Mouse (Mus musculus): ENCODE measurements at regions not wholly inside any gene's neighbourhood (a gene's known extent, or its start where the extent isn't known, plus 50 kb on each side); places are given as distances from the start of the nearest gene placed in this dataset.
A peak's percentile ranks its signal among the peaks of the same experiment; 100 is the strongest.

GRCm38 (mm10) chr8:4411126-4411525, 81.7 kb upstream of the Cers4 start:
- DNase-seq (peak; percentile 6), ATAC-seq (peak; percentile 47)
- Histone ChIP-seq H3K9me3 (ENCODE audit: low read length) (no peaks in the 10 kb centered on the region), H3K27me3 (ENCODE audit: insufficient read depth, low read length) (no peaks in the 10 kb centered on the region), H3K36me3 (ENCODE audit: insufficient read depth) (no peaks in the 10 kb centered on the region), H3K4me3 (ENCODE audit: low read depth, low read length) (no peak overlapping the region), H3K4me2 (ENCODE audit: low read depth) (no peak overlapping the region), H3K27ac (ENCODE audit: low read depth, low read length) (no peak overlapping the region), H3K9ac (no peak overlapping the region), H3K4me1 (ENCODE audit: insufficient read depth) (no peaks in the 10 kb centered on the region)
- no peak for TF ChIP-seq CTCF (IDR thresholded peaks at IDR 0.05; ENCODE audit: low read depth)
- 18% methylated on average over 3 of the region's 3 CpGs for WGBS

GRCm38 (mm10) chr8:4411836-4412235, 81.0 kb upstream of the Cers4 start:
- Histone ChIP-seq H3K4me2 (ENCODE audit: low read depth) (no peak overlapping the region), H3K4me3 (ENCODE audit: low read depth, low read length) (no peak overlapping the region), H3K4me1 (ENCODE audit: insufficient read depth) (no peaks in the 10 kb centered on the region), H3K9ac (no peak overlapping the region), H3K9me3 (ENCODE audit: low read length) (no peaks in the 10 kb centered on the region), H3K36me3 (ENCODE audit: insufficient read depth) (no peaks in the 10 kb centered on the region), H3K27ac (ENCODE audit: low read depth, low read length) (no peak overlapping the region), H3K27me3 (ENCODE audit: insufficient read depth, low read length) (no peaks in the 10 kb centered on the region)
- no peak for ATAC-seq
- 79% methylated on average over 2 of the region's 2 CpGs for WGBS
- TF ChIP-seq CTCF (IDR thresholded peaks at IDR 0.05; ENCODE audit: low read depth): no peak
- no peak for DNase-seq

- WGBS: 35% methylated on average over 6 of the region's 6 CpGs
- TF ChIP-seq CTCF (IDR thresholded peaks at IDR 0.05; ENCODE audit: low read depth): peak; percentile 64
- DNase-seq (peak; percentile 28), ATAC-seq (no peak)
- Histone ChIP-seq H3K36me3 (ENCODE audit: insufficient read depth) (no peaks in the 10 kb centered on the region), H3K4me2 (ENCODE audit: low read depth) (no peak overlapping the region), H3K4me1 (ENCODE audit: insufficient read depth) (no peaks in the 10 kb centered on the region), H3K27ac (ENCODE audit: low read depth, low read length) (no peak overlapping the region), H3K9ac (no peak overlapping the region), H3K27me3 (ENCODE audit: insufficient read depth, low read length) (no peaks in the 10 kb centered on the region), H3K9me3 (ENCODE audit: low read length) (no peaks in the 10 kb centered on the region), H3K4me3 (ENCODE audit: low read depth, low read length) (no peak overlapping the region)
Measured at GRCm38 (mm10) chr8:4413206-4413605, 79.6 kb upstream of the Cers4 start.

GRCm38 (mm10) chr8:4413764-4414163, 79.1 kb upstream of the Cers4 start:
- H3K36me3 ChIP-seq (ENCODE audit: insufficient read depth): no peaks in the 10 kb centered on the region
- H3K9ac ChIP-seq: no peak overlapping the region
- no peaks in the 10 kb centered on the region for H3K4me1 ChIP-seq (ENCODE audit: insufficient read depth)
- WGBS: 4% methylated on average over 4 of the region's 4 CpGs
- no peaks in the 10 kb centered on the region for H3K27me3 ChIP-seq (ENCODE audit: insufficient read depth, low read length)
- H3K4me2 ChIP-seq (ENCODE audit: low read depth): no peak overlapping the region
- H3K4me3 ChIP-seq (ENCODE audit: low read depth, low read length): no peak overlapping the region
- DNase-seq (peak; percentile 12), ATAC-seq (peak; percentile 66; the same call in 1 of the 2 replicates)
- TF ChIP-seq CTCF (IDR thresholded peaks at IDR 0.05; ENCODE audit: low read depth): no peak
- H3K27ac ChIP-seq (ENCODE audit: low read depth, low read length): no peak overlapping the region
- no peaks in the 10 kb centered on the region for H3K9me3 ChIP-seq (ENCODE audit: low read length)

GRCm38 (mm10) chr8:4417141-4417540, 75.7 kb upstream of the Cers4 start:
- Histone ChIP-seq H3K9me3 (ENCODE audit: low read length) (no peaks in the 10 kb centered on the region), H3K4me2 (ENCODE audit: low read depth) (no peak overlapping the region), H3K27me3 (ENCODE audit: insufficient read depth, low read length) (no peaks in the 10 kb centered on the region), H3K36me3 (ENCODE audit: insufficient read depth) (no peaks in the 10 kb centered on the region), H3K9ac (no peak overlapping the region), H3K4me1 (ENCODE audit: insufficient read depth) (no peaks in the 10 kb centered on the region), H3K27ac (ENCODE audit: low read depth, low read length) (no peak overlapping the region), H3K4me3 (ENCODE audit: low read depth, low read length) (no peak overlapping the region)
- TF ChIP-seq CTCF (IDR thresholded peaks at IDR 0.05; ENCODE audit: low read depth): no peak
- ATAC-seq (no peak), DNase-seq (no peak)
- 90% methylated on average over 3 of the region's 3 CpGs for WGBS

GRCm38 (mm10) chr8:4433161-4433560, 59.7 kb upstream of the Cers4 start:
- no peak for TF ChIP-seq CTCF (IDR thresholded peaks at IDR 0.05; ENCODE audit: low read depth)

GRCm38 (mm10) chr8:4436546-4436945, 56.3 kb upstream of the Cers4 start:
- Histone ChIP-seq H3K9ac (no peak overlapping the region), H3K27ac (ENCODE audit: low read depth, low read length) (no peak overlapping the region), H3K9me3 (ENCODE audit: low read length) (no peaks in the 10 kb centered on the region), H3K27me3 (ENCODE audit: insufficient read depth, low read length) (no peaks in the 10 kb centered on the region), H3K4me3 (ENCODE audit: low read depth, low read length) (no peak overlapping the region), H3K36me3 (ENCODE audit: insufficient read depth) (no peaks in the 10 kb centered on the region), H3K4me1 (ENCODE audit: insufficient read depth) (no peaks in the 10 kb centered on the region), H3K4me2 (ENCODE audit: low read depth) (no peak overlapping the region)
- ATAC-seq (no peak), DNase-seq (no peak)
- WGBS: 24% methylated on average over 3 of the region's 3 CpGs
- TF ChIP-seq CTCF (IDR thresholded peaks at IDR 0.05; ENCODE audit: low read depth): no peak

More at GRCm38 (mm10) chr8:4433161-4433560, 59.7 kb upstream of the Cers4 start:
- Histone ChIP-seq H3K9me3 (ENCODE audit: low read length) (no peaks in the 10 kb centered on the region), H3K27ac (ENCODE audit: low read depth, low read length) (no peak overlapping the region), H3K4me1 (ENCODE audit: insufficient read depth) (no peaks in the 10 kb centered on the region), H3K36me3 (ENCODE audit: insufficient read depth) (no peaks in the 10 kb centered on the region), H3K4me2 (ENCODE audit: low read depth) (no peak overlapping the region), H3K27me3 (ENCODE audit: insufficient read depth, low read length) (no peaks in the 10 kb centered on the region), H3K4me3 (ENCODE audit: low read depth, low read length) (no peak overlapping the region), H3K9ac (no peak overlapping the region)
- DNase-seq: no peak
- WGBS: 46% methylated on average over 2 of the region's 2 CpGs
- no peak for ATAC-seq
